Mouse (Mus musculus) myocyte (in vitro differentiated cells): Measurements from ENCODE around the gene Txlnb. TPM values are rescaled to one million over a fixed set of nuclear protein-coding genes. Genes with fewer than 3 reads are reported as not detected.
A peak's percentile ranks its signal among the peaks of the same experiment; 100 is the strongest.
"Not testable (repeated sequence)": the region's sequence is repeated elsewhere in the genome, so short reads cannot be mapped to it uniquely, and the experiment has no call there.

Experiments
- H3K27me3 ChIP-seq: one replicate; pipeline ENCODE4 v1.6.1; 2011; ENCODE audit not compliant: control insufficient read depth, insufficient read depth, insufficient read length
- H3K36me3 ChIP-seq: one replicate; pipeline ENCODE4 v1.6.1; 2011; ENCODE audit not compliant: control insufficient read depth, insufficient read depth
- H3K4me2 ChIP-seq: one replicate; pipeline ENCODE4 v1.6.1; 2011; ENCODE audit warnings: low read depth, control low read depth
- H3K4me3 ChIP-seq: one replicate; pipeline ENCODE4 v1.5.1; 2011; ENCODE audit warnings: mild to moderate bottlenecking, control low read depth, moderate library complexity
- H3K79me2 ChIP-seq: one replicate; pipeline ENCODE4 v1.6.1; 2011; ENCODE audit not compliant: control insufficient read depth, insufficient read depth
- H3ac ChIP-seq: one replicate; pipeline ENCODE4 v1.6.1; 2011; ENCODE audit not compliant: control insufficient read depth, insufficient read length
- CEBPB ChIP-seq: IDR thresholded peaks from 2 replicates; pipeline ENCODE4 v1.6.1; 2011; ENCODE audit warnings: mild to moderate bottlenecking, moderate library complexity; ENCODE audit not compliant: poor library complexity, insufficient read depth, severe bottlenecking
- E2F4 ChIP-seq: IDR thresholded peaks from one replicate; pipeline ENCODE4 v1.6.1; 2011; ENCODE audit warnings: mild to moderate bottlenecking, control low read depth, moderate library complexity; ENCODE audit not compliant: insufficient read depth
- MAX ChIP-seq: IDR thresholded peaks from one replicate; pipeline ENCODE4 v1.6.1; 2011; ENCODE audit warnings: low read depth, mild to moderate bottlenecking, control low read depth
- MYOD1 ChIP-seq, 3 experiments: IDR thresholded peaks; one replicate each; pipeline ENCODE4 v1.6.1; 2011; ENCODE audit warnings: control low read depth in 2 of 3, low read depth in 2 of 3, mild to moderate bottlenecking in 2 of 3, moderate library complexity in 1 of 3; ENCODE audit not compliant: insufficient read length in 2 of 3, control insufficient read depth in 1 of 3
- MYOG ChIP-seq, 3 experiments: IDR thresholded peaks; one replicate each; pipeline ENCODE4 v1.6.1; 2011; ENCODE audit warnings: control low read depth in 2 of 3, low read depth in 2 of 3, mild to moderate bottlenecking in 2 of 3; ENCODE audit not compliant: insufficient read length in 2 of 3, control insufficient read depth in 1 of 3, insufficient read depth in 1 of 3
- POLR2A ChIP-seq: IDR thresholded peaks from one replicate; pipeline ENCODE4 v1.6.1; 2011; ENCODE audit warnings: low read depth, mild to moderate bottlenecking, control low read depth, moderate library complexity; ENCODE audit not compliant: insufficient read length
- POLR2AphosphoS2 ChIP-seq: IDR thresholded peaks from one replicate; pipeline ENCODE4 v1.6.1; 2011; ENCODE audit warnings: low read depth, control low read depth; ENCODE audit not compliant: insufficient read length
- REST ChIP-seq: IDR thresholded peaks from one replicate; pipeline ENCODE4 v1.6.1; 2011; ENCODE audit warnings: mild to moderate bottlenecking, control low read depth, moderate library complexity; ENCODE audit not compliant: insufficient read depth, insufficient read length
- SRF ChIP-seq: IDR thresholded peaks from one replicate; pipeline ENCODE4 v1.6.1; 2011; ENCODE audit warnings: low read depth; ENCODE audit not compliant: control insufficient read depth, insufficient read length
- TCF12 ChIP-seq: IDR thresholded peaks from one replicate; pipeline ENCODE4 v1.6.1; 2011; ENCODE audit warnings: mild to moderate bottlenecking, control low read depth; ENCODE audit not compliant: poor library complexity, insufficient read depth, severe bottlenecking
- TCF3 ChIP-seq: IDR thresholded peaks from one replicate; pipeline ENCODE4 v1.6.1; 2011; ENCODE audit warnings: low read depth, control low read depth; ENCODE audit not compliant: insufficient read length
- USF1 ChIP-seq: IDR thresholded peaks from one replicate; pipeline ENCODE4 v1.6.1; 2011; ENCODE audit warnings: low read depth, mild to moderate bottlenecking, control low read depth, moderate library complexity
- polyA plus RNA-seq: library from polyadenylated mRNA; unstranded; fragments of >200 nt; fragmentation: generic; extraction: Trizol; gene quantifications from one replicate; pipeline ENCODE4 v1.2.1, GENCODE M21; 2012; ENCODE audit warnings: missing spikeins

Gene Txlnb
- polyA plus RNA-seq, 1 experiment, result 7.0 TPM

GRCm38 (mm10) chr10:17775079-17775478 lies 20.9 kb upstream of the Txlnb start:
- Histone ChIP-seq H3K79me2 (no peaks in the 10 kb centered on the region), H3ac (no peak overlapping the region), H3K36me3 (no peaks in the 10 kb centered on the region), H3K4me3 (no peak overlapping the region), H3K27me3 (no peaks in the 10 kb centered on the region), H3K4me2 (peak overlapping the region; percentile 48)
- TF ChIP-seq MAX (no peak), USF1 (no peak), REST (no peak), E2F4 (no peak), MYOD1 (IDR thresholded peaks at IDR 0.05; ENCODE audit: control insufficient read depth in 1 of 3, insufficient read length in 2 of 3, low read depth in 2 of 3) (no peak), MYOG (IDR thresholded peaks at IDR 0.05; ENCODE audit: control insufficient read depth in 1 of 3, insufficient read depth in 1 of 3, insufficient read length in 2 of 3, low read depth in 2 of 3) (no peak), POLR2A (no peak), TCF3 (peak; percentile 7), SRF (no peak), TCF12 (no peak), POLR2AphosphoS2 (no peak), CEBPB (peak; percentile 73)

DNA sequence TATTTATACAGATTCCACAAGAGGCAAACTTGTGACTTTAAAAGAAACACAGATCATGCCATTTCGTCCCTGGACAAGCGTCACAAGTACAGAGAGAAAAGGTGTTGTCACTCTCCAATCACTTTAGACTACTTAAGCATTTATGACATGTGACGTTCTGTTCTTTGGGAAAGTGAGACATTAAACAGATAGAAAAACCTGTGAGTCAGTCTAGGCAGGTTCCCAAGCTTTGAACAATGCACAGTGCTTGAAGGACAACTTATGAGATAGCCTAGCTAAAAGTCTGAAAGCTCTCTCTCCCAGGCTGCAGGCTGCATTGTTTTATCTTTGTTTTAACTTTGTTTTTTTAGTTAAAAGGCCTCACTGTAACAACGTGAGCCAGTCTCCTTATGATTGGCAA lies 19.3 kb upstream of the Txlnb start:
- not testable (repeated sequence) for H3K4me3 ChIP-seq, H3K36me3 ChIP-seq, H3K79me2 ChIP-seq, H3K27me3 ChIP-seq, H3ac ChIP-seq, H3K4me2 ChIP-seq

GRCm38 (mm10) chr10:17786771-17787170 lies 9.3 kb upstream of the Txlnb start:
- no peaks in the 10 kb centered on the region for H3K79me2 ChIP-seq
- no peak overlapping the region for H3K4me2 ChIP-seq
- TF ChIP-seq MAX (no peak), POLR2A (no peak), TCF3 (no peak), E2F4 (no peak), CEBPB (no peak), USF1 (no peak), POLR2AphosphoS2 (no peak)
- no peak overlapping the region for H3K4me3 ChIP-seq
- no peak overlapping the region for H3ac ChIP-seq
- H3K36me3 ChIP-seq, result no peaks in the 10 kb centered on the region
- H3K27me3 ChIP-seq, result no peaks in the 10 kb centered on the region

- no peak for TF ChIP-seq TCF3
- no peak for TF ChIP-seq E2F4
- no peak for TF ChIP-seq USF1
- no peak for TF ChIP-seq REST
- TF ChIP-seq POLR2A, result no peak
- no peak for TF ChIP-seq CEBPB
- no peak for TF ChIP-seq POLR2AphosphoS2
- no peak for TF ChIP-seq SRF
- no peak for TF ChIP-seq MYOG (IDR thresholded peaks at IDR 0.05; ENCODE audit: control insufficient read depth in 1 of 3, insufficient read depth in 1 of 3, insufficient read length in 2 of 3, low read depth in 2 of 3)
- TF ChIP-seq MYOD1 (IDR thresholded peaks at IDR 0.05; ENCODE audit: control insufficient read depth in 1 of 3, insufficient read length in 2 of 3, low read depth in 2 of 3), result no peak
- no peak for TF ChIP-seq MAX
- no peak for TF ChIP-seq TCF12
- Histone ChIP-seq H3K4me3 (no peak overlapping the region), H3ac (no peak overlapping the region), H3K27me3 (no peaks in the 10 kb centered on the region), H3K4me2 (no peak overlapping the region), H3K79me2 (no peaks in the 10 kb centered on the region), H3K36me3 (no peaks in the 10 kb centered on the region)
These were observed 8.1 kb upstream of the Txlnb start for GRCm38 (mm10) chr10:17787938-17788337.

- TF ChIP-seq MYOD1 (IDR thresholded peaks at IDR 0.05; ENCODE audit: control insufficient read depth in 1 of 3, insufficient read length in 2 of 3, low read depth in 2 of 3), result no peak
- no peak for TF ChIP-seq MAX
- TF ChIP-seq POLR2AphosphoS2, result no peak
- TF ChIP-seq E2F4, result no peak
- TF ChIP-seq MYOG (IDR thresholded peaks at IDR 0.05; ENCODE audit: control insufficient read depth in 1 of 3, insufficient read depth in 1 of 3, insufficient read length in 2 of 3, low read depth in 2 of 3), result no peak
- TF ChIP-seq CEBPB, result no peak
- TF ChIP-seq TCF12, result no peak
- TF ChIP-seq USF1, result no peak
- no peak for TF ChIP-seq TCF3
- TF ChIP-seq SRF, result no peak
- TF ChIP-seq REST, result no peak
- TF ChIP-seq POLR2A, result no peak
- H3K27me3 ChIP-seq, result no peaks in the 10 kb centered on the region
- no peaks in the 10 kb centered on the region for H3K79me2 ChIP-seq
- H3K4me2 ChIP-seq, result no peak overlapping the region
- no peaks in the 10 kb centered on the region for H3K36me3 ChIP-seq
- H3ac ChIP-seq, result no peak overlapping the region
- no peak overlapping the region for H3K4me3 ChIP-seq
These were observed 7.7 kb upstream of the Txlnb start for GRCm38 (mm10) chr10:17788347-17788746.
